8 mouse cellular contexts compared by ENCODE assay signal in the genomic region with DNA sequence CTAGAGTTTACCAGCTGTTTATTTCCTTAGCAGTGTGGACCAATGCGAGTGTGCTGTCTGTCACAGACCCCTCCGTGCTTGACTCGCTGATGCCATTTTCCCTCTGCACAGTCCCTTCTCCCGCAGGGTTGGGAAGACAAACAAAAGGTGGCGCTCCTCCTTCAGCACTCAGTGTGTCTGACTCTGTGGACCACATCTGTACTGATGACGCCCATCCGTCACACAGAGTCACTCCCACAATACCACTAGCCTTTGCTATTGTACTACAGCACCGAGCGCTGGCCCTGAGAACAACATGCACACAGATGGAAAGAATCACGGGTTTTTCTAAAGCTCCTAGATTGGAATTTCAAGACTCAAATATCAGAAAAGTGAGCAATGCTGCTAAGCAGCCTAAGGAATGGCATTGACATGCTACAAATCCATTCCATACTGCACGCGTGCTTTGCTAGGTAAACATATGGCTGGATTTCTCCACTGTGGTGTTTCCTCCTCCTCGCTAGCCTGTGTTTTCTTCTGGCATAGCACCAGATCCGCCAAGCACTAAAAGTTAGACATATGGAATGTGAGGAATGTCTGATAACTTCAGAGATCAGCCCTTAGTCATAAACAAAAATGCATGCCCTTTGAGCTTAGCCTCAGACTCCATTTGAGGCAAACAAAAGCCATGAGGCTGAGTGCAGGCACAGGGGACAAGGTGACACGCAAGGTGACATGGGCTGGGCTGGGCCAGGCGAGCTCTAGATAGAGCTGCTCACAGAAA. TPM values are rescaled to one million over a fixed set of nuclear protein-coding genes. Genes with fewer than 3 reads are reported as not detected.
A peak's percentile ranks its signal among the peaks of the same experiment; 100 is the strongest.
DNase-seq lines count a peak whose midpoint lies in the region; ATAC-seq lines count a peak whose summit lies in the region.

No protein-coding gene starts in this region.

- H3K4me1 ChIP-seq in forebrain, embryonic 15.5 days = peaks cover 20% of the 10 kb centered on the region

- WGBS in forebrain, embryonic 15.5 days = 49% methylated on average over 16 of the region's 16 CpGs

- H3K4me2 ChIP-seq in forebrain, embryonic 15.5 days (replicated peaks) = no peak overlapping the region

- no peaks in the 10 kb centered on the region; the same call in 1 of the 2 replicates for H3K27me3 ChIP-seq in forebrain, embryonic 15.5 days

- H3K9me3 ChIP-seq in forebrain, embryonic 15.5 days = no peaks in the 10 kb centered on the region

- H3K9ac ChIP-seq in forebrain, embryonic 15.5 days (replicated peaks) = no peak overlapping the region

- peak; percentile 35 for DNase-seq in retina, embryonic 14.5 days (ENCODE audit: low spot score)
- no peak for DNase-seq in retina, postnatal 1 day
- peak; percentile 72 for DNase-seq in kidney, postnatal 10 days
- peak; percentile 69 for DNase-seq in lung, postnatal 36 days
- no peak for DNase-seq in MN1 (ENCODE audit: low spot score)
- DNase-seq in thymus, postnatal 10 days (ENCODE audit: low spot score in 2 of 2) = no peak
- DNase-seq in testis, postnatal 10 days (ENCODE audit: low spot score) = no peak

- no peak overlapping the region for H3K4me3 ChIP-seq in forebrain, embryonic 15.5 days

- 0 out of 2 replicates have a peak overlapping the region, but pooled peaks have one; percentile 2 for H3K27ac ChIP-seq in forebrain, embryonic 15.5 days (replicated peaks)

- ATAC-seq in forebrain, embryonic 15.5 days (replicated peaks) = peak; percentile 56

- H3K36me3 ChIP-seq in forebrain, embryonic 15.5 days = no peaks in the 10 kb centered on the region

RNA-seq across cellular contexts. Expression of gene Wwc2, which starts 58.5 kb away (rescaled TPM):
- 4.1 and 4.2 TPM in 2 replicates for polyA plus RNA-seq in forebrain, embryonic 15.5 days (2015; fragmentation: Nextera tagmentation; extraction: Ambion mirVana)

Comparison
In these comparisons a context has a peak if more than half of its experiments do, and no peak if none do; other contexts are left out.
1. DNase-seq: peak in retina, embryonic 14.5 days (single experiment), kidney, postnatal 10 days (single experiment) and lung, postnatal 36 days (single experiment); none in retina, postnatal 1 day (single experiment), MN1 (single experiment), thymus, postnatal 10 days (0 of 2) and testis, postnatal 10 days (single experiment).